Mouse (Mus musculus): ENCODE data around the gene Slc24a5. TPM values are rescaled to one million over a fixed set of nuclear protein-coding genes. Genes with fewer than 3 reads are reported as not detected.

Gene Slc24a5
- polyA plus RNA-seq, 2 experiments, result 2.0 to 7.0 TPM

DNA sequence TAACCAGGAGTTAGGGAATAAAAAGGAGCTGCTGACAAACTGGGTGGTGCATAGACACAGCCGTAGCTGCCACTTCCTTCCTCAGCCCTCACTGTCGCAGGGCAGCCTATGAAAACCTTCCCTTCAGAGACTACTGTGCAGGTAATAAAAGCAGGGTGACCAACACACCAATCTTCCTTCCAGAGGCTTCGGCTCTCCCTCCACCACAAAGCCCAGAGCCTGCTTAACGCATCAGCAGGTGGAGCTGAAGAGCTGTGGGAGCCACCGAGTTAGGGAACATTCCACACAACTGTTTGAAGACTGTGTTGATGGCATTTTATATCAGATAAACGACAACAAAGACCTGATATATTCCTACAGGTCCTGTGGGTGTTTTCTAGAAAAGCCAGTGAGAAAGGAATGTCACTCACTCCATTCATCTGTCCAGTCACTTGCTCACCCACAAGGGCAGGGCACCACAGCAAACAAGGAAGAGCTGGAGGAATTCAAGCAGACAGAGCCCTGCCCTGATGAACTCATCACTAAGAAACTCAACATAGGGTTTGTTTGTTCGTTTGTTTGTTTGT, 10.6 kb upstream of the Slc24a5 start:
- Histone ChIP-seq H3K27me3 (ENCODE audit: control insufficient read depth, insufficient read depth, low read length) (no peaks in the 10 kb centered on the region), H3K9me3 (ENCODE audit: control insufficient read depth, low read length) (no peaks in the 10 kb centered on the region), H3K4me2 (ENCODE audit: low read depth) (no peak overlapping the region), H3K4me1 (replicated peaks; ENCODE audit: control insufficient read depth in 2 of 2, insufficient read depth in 2 of 2, low read length in 1 of 2) (no peaks in the 10 kb centered on the region), H3K4me3 (ENCODE audit: insufficient read depth in 1 of 2, low read depth in 2 of 2, low read length in 2 of 2) (no peak overlapping the region), H3K36me3 (replicated peaks; ENCODE audit: control insufficient read depth, insufficient read depth, low read depth) (no peaks in the 10 kb centered on the region), H3K27ac (no peak overlapping the region), H3K9ac (replicated peaks) (no peak overlapping the region)
- TF ChIP-seq CTCF (IDR thresholded peaks at IDR 0.05; ENCODE audit: low read depth), result peak; percentile 40; the same call in 1 of the 2 replicates
- no peak for TF ChIP-seq EP300 (IDR thresholded peaks at IDR 0.05; ENCODE audit: low read depth)
- WGBS (ENCODE audit: insufficient replicate concordance), result 22% methylated on average over 7 of the region's 7 CpGs
- DNase-seq (ENCODE audit: low read depth in 3 of 3, low spot score in 3 of 3), result no peak
- no peak for ATAC-seq (ENCODE audit: insufficient read depth)

- Histone ChIP-seq H3K4me2 (ENCODE audit: low read depth) (no peak overlapping the region), H3K9ac (replicated peaks) (no peak overlapping the region), H3K27me3 (ENCODE audit: control insufficient read depth, insufficient read depth, low read length) (no peaks in the 10 kb centered on the region), H3K36me3 (replicated peaks; ENCODE audit: control insufficient read depth, insufficient read depth, low read depth) (no peaks in the 10 kb centered on the region), H3K4me1 (replicated peaks; ENCODE audit: control insufficient read depth in 2 of 2, insufficient read depth in 2 of 2, low read length in 1 of 2) (no peaks in the 10 kb centered on the region), H3K9me3 (ENCODE audit: control insufficient read depth, low read length) (no peaks in the 10 kb centered on the region), H3K4me3 (ENCODE audit: insufficient read depth in 1 of 2, low read depth in 2 of 2, low read length in 2 of 2) (no peak overlapping the region), H3K27ac (no peak overlapping the region)
- 65% methylated on average over 7 of the region's 7 CpGs for WGBS (ENCODE audit: insufficient replicate concordance)
- ATAC-seq (ENCODE audit: insufficient read depth) (no peak), DNase-seq (ENCODE audit: low read depth in 3 of 3, low spot score in 3 of 3) (no peak)
- no peak for TF ChIP-seq EP300 (IDR thresholded peaks at IDR 0.05; ENCODE audit: low read depth)
- no peak for TF ChIP-seq CTCF (IDR thresholded peaks at IDR 0.05; ENCODE audit: low read depth)
These were observed 6.5 kb upstream of the Slc24a5 start for GRCm38 (mm10) chr2:125061451-125061850.

DNA sequence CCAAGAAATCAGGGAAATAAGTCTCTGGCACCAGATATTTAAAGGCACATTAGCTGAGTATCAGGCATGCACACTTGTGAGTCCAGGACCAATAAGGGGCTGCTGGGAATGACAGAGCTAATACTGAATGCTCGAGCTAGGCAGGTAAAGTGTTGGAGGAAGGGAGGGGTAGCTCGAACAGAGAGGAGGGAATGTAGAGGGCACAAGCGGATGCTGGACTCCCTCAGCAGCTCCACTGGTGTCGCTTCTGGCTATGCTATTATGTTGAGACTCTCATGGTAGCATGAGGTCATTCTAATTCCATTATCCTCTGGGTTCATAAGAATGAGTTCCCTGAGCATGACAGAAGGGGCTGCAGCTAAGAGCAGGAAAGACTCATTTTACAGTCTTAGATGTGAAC, 5.0 kb upstream of the Slc24a5 start:
- ATAC-seq (ENCODE audit: insufficient read depth), result no peak
- DNase-seq (ENCODE audit: low read depth in 3 of 3, low spot score in 3 of 3), result no peak
- no peak overlapping the region for H3K27ac ChIP-seq
- no peak overlapping the region for H3K4me2 ChIP-seq (ENCODE audit: low read depth)
- H3K4me1 ChIP-seq (replicated peaks; ENCODE audit: control insufficient read depth in 2 of 2, insufficient read depth in 2 of 2, low read length in 1 of 2), result no peaks in the 10 kb centered on the region
- no peaks in the 10 kb centered on the region for H3K36me3 ChIP-seq (replicated peaks; ENCODE audit: control insufficient read depth, insufficient read depth, low read depth)
- no peak overlapping the region for H3K9ac ChIP-seq (replicated peaks)
- no peak overlapping the region for H3K4me3 ChIP-seq (ENCODE audit: insufficient read depth in 1 of 2, low read depth in 2 of 2, low read length in 2 of 2)
- H3K9me3 ChIP-seq (ENCODE audit: control insufficient read depth, low read length), result no peaks in the 10 kb centered on the region
- WGBS (ENCODE audit: insufficient replicate concordance), result 57% methylated on average over 4 of the region's 4 CpGs
- TF ChIP-seq EP300 (IDR thresholded peaks at IDR 0.05; ENCODE audit: low read depth) (no peak), CTCF (IDR thresholded peaks at IDR 0.05; ENCODE audit: low read depth) (no peak)
- no peaks in the 10 kb centered on the region for H3K27me3 ChIP-seq (ENCODE audit: control insufficient read depth, insufficient read depth, low read length)

DNA sequence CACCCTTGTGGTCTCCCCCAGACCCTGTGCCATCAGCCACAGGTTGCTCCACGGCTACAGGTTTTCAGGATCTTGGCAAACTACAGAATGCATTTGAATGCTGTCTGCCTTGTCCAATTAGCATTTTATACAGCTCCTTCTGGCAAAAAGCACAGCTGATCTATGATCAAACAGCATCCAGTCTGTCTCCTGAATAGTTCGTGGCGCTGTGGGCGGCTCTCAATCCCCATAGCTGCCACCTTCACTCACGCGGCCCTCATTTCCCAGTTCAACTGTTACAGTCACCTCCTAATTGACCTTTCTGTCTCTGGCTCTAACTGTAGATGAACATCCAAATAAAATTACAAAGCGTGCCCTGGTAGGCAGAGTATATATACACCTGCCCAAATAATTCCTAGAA, 551 bp upstream of the Slc24a5 start:
- no peak overlapping the region for H3K9ac ChIP-seq (replicated peaks)
- H3K4me1 ChIP-seq (replicated peaks; ENCODE audit: control insufficient read depth in 2 of 2, insufficient read depth in 2 of 2, low read length in 1 of 2), result no peaks in the 10 kb centered on the region
- H3K9me3 ChIP-seq (ENCODE audit: control insufficient read depth, low read length), result no peaks in the 10 kb centered on the region
- no peaks in the 10 kb centered on the region for H3K27me3 ChIP-seq (ENCODE audit: control insufficient read depth, insufficient read depth, low read length)
- WGBS (ENCODE audit: insufficient replicate concordance), result 64% methylated on average over 7 of the region's 7 CpGs
- H3K4me3 ChIP-seq (ENCODE audit: insufficient read depth in 1 of 2, low read depth in 2 of 2, low read length in 2 of 2), result no peak overlapping the region
- no peak for TF ChIP-seq EP300 (IDR thresholded peaks at IDR 0.05; ENCODE audit: low read depth)
- TF ChIP-seq CTCF (IDR thresholded peaks at IDR 0.05; ENCODE audit: low read depth), result no peak
- H3K4me2 ChIP-seq (ENCODE audit: low read depth), result no peak overlapping the region
- ATAC-seq (ENCODE audit: insufficient read depth) (no peak), DNase-seq (ENCODE audit: low read depth in 3 of 3, low spot score in 3 of 3) (no peak)
- H3K27ac ChIP-seq, result no peak overlapping the region
- H3K36me3 ChIP-seq (replicated peaks; ENCODE audit: control insufficient read depth, insufficient read depth, low read depth), result no peaks in the 10 kb centered on the region

- DNase-seq (ENCODE audit: low read depth in 3 of 3, low spot score in 3 of 3) (no peak), ATAC-seq (ENCODE audit: insufficient read depth) (no peak)
- Histone ChIP-seq H3K9ac (replicated peaks) (no peak overlapping the region), H3K27ac (no peak overlapping the region), H3K27me3 (ENCODE audit: control insufficient read depth, insufficient read depth, low read length) (no peaks in the 10 kb centered on the region), H3K4me3 (ENCODE audit: insufficient read depth in 1 of 2, low read depth in 2 of 2, low read length in 2 of 2) (no peak overlapping the region), H3K9me3 (ENCODE audit: control insufficient read depth, low read length) (no peaks in the 10 kb centered on the region), H3K36me3 (replicated peaks; ENCODE audit: control insufficient read depth, insufficient read depth, low read depth) (no peaks in the 10 kb centered on the region), H3K4me1 (replicated peaks; ENCODE audit: control insufficient read depth in 2 of 2, insufficient read depth in 2 of 2, low read length in 1 of 2) (no peaks in the 10 kb centered on the region), H3K4me2 (ENCODE audit: low read depth) (no peak overlapping the region)
- TF ChIP-seq CTCF (IDR thresholded peaks at IDR 0.05; ENCODE audit: low read depth), result no peak
- TF ChIP-seq EP300 (IDR thresholded peaks at IDR 0.05; ENCODE audit: low read depth), result no peak
- WGBS (ENCODE audit: insufficient replicate concordance), result 64% methylated on average over 12 of the region's 12 CpGs
These were observed 772 bp downstream of the Slc24a5 start for GRCm38 (mm10) chr2:125068696-125069095.
